Mouse (Mus musculus) limb, embryonic 14.5 days (tissue): ENCODE results near the gene Ttc26. TPM values are rescaled to one million over a fixed set of nuclear protein-coding genes. Genes with fewer than 3 reads are reported as not detected.
"Not testable (repeated sequence)": the region's sequence is repeated elsewhere in the genome, so short reads cannot be mapped to it uniquely, and the experiment has no call there.

Experiments used
- ATAC-seq: fragments of 200-750 bp; cut with Nextera tagmentation; 2 replicates; pipeline ENCODE4 v1.8.0; 2017; ENCODE audit warnings: low read depth, moderate number of reproducible peaks, moderate TSS enrichment; ENCODE audit not compliant: low FRiP score
- DNase-seq: peaks from one replicate; pipeline ENCODE4 v3.0.0-alpha.2; 2015; ENCODE audit warnings: low spot score
- H3K27ac ChIP-seq: fragments of 300-500 bp; sonication (generic); replicated peaks from 2 replicates; pipeline ENCODE4 v1.5.1; 2014; ENCODE audit warnings: low read depth, mild to moderate bottlenecking, low read length, moderate library complexity, mixed read lengths
- H3K27me3 ChIP-seq: fragments of 300-500 bp; sonication (generic); 2 replicates; pipeline ENCODE4 v1.6.1; 2014; ENCODE audit warnings: low read length, mixed read lengths; ENCODE audit not compliant: control insufficient read depth, insufficient read depth
- H3K36me3 ChIP-seq: fragments of 300-500 bp; sonication (generic); 2 replicates; pipeline ENCODE4 v1.6.1; 2014; ENCODE audit warnings: mild to moderate bottlenecking, low read length, moderate library complexity, mixed read lengths; ENCODE audit not compliant: control insufficient read depth, insufficient read depth
- H3K4me1 ChIP-seq: fragments of 300-500 bp; sonication (generic); 2 replicates; pipeline ENCODE4 v1.6.1; 2014; ENCODE audit warnings: antibody characterized with exemption, low read length, mixed read lengths; ENCODE audit not compliant: control insufficient read depth, insufficient read depth
- H3K4me2 ChIP-seq: fragments of 300-500 bp; sonication (generic); replicated peaks from 2 replicates; pipeline ENCODE4 v1.6.1; 2014; ENCODE audit warnings: low read depth, mild to moderate bottlenecking, low read length, moderate library complexity; ENCODE audit not compliant: severe bottlenecking
- H3K4me3 ChIP-seq: fragments of 300-500 bp; sonication (generic); replicated peaks from 2 replicates; pipeline ENCODE4 v1.5.1; 2014; ENCODE audit warnings: low read length
- H3K9ac ChIP-seq: fragments of 300-500 bp; sonication (generic); 2 replicates; pipeline ENCODE4 v1.6.1; 2014; ENCODE audit warnings: mild to moderate bottlenecking, low read depth, low read length, moderate library complexity; ENCODE audit not compliant: severe bottlenecking
- H3K9me3 ChIP-seq: fragments of 300-500 bp; sonication (generic); 2 replicates; pipeline ENCODE4 v1.6.1; 2016; ENCODE audit warnings: low read length; ENCODE audit not compliant: control insufficient read depth
- POLR2A ChIP-seq: fragments of 200-500 bp; IDR thresholded peaks from 2 replicates; pipeline ENCODE4 v1.8.0; 2012; ENCODE audit warnings: inconsistent platforms, mild to moderate bottlenecking, moderate library complexity, borderline replicate concordance; ENCODE audit not compliant: insufficient read depth, insufficient read length; ENCODE audit errors: extremely low read depth
- WGBS: fragments of 180-500 bp; shearing (Covaris S2); extraction: QIAGEN DNeasy Blood & Tissue Kit; methylation state at CpG from one replicate; pipeline ENCODE4 v1.1.7; 2014; 5-methylcytosine and 5-hydroxymethylcytosine counted together
- polyA plus RNA-seq, 2 experiments: library from polyadenylated mRNA; depleted of rRNA in 1 of 2; stranded (reverse) in 1 of 2; unstranded in 1 of 2; fragments of >200 nt; fragmentation: Nextera tagmentation in 1 of 2; extraction: Ambion mirVana in 1 of 2; gene quantifications; 2 replicates each; pipeline versions ENCODE4 v1.2.1 to v1.2.3; 2012 to 2014

The Ttc26 gene
- polyA plus RNA-seq, 2 experiments = 4.3 to 7.0 TPM

DNA sequence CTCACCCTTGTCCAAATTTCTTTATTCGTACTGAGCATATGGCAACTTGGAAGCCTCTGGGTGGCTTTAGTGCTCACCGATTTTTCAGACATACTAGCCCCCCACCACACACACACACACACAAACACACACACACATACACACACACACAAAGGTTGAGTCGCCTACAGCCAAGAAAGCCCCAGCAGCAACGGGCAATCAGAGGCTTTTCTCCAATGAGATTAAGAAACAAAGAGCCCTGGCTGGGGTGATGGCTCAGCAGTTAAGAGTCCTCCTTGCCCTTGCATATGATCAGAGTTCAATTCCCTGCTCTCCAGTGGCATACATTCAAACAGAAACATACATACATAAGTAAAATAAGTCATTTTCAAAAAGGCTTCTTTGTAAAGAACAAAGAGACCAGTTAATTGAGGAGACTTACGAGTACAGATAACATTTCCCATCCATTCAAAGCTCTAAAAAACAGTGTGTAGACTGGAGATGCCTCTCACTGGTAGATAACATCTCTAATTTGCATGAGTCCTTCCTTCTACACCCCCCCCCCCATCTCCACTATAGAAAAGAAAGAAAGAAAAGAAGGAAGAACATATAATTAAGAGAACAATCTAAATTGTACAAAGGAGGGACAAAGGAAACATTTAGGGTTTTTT is 23.5 kb upstream of the Ttc26 start:
- 60% methylated on average over 5 of the region's 5 CpGs for whole genome bisulfite sequencing
- no peak for DNase-seq
- Histone ChIP-seq H3K9ac (no peak overlapping the region), H3K4me3 (no peak overlapping the region), H3K4me2 (no peak overlapping the region), H3K9me3 (no peaks in the 10 kb centered on the region), H3K27ac (no peak overlapping the region), H3K36me3 (no peaks in the 10 kb centered on the region), H3K4me1 (no peaks in the 10 kb centered on the region), H3K27me3 (peaks cover 37% of the 10 kb centered on the region)
- ATAC-seq = no peak
- TF ChIP-seq POLR2A = no peak

DNA sequence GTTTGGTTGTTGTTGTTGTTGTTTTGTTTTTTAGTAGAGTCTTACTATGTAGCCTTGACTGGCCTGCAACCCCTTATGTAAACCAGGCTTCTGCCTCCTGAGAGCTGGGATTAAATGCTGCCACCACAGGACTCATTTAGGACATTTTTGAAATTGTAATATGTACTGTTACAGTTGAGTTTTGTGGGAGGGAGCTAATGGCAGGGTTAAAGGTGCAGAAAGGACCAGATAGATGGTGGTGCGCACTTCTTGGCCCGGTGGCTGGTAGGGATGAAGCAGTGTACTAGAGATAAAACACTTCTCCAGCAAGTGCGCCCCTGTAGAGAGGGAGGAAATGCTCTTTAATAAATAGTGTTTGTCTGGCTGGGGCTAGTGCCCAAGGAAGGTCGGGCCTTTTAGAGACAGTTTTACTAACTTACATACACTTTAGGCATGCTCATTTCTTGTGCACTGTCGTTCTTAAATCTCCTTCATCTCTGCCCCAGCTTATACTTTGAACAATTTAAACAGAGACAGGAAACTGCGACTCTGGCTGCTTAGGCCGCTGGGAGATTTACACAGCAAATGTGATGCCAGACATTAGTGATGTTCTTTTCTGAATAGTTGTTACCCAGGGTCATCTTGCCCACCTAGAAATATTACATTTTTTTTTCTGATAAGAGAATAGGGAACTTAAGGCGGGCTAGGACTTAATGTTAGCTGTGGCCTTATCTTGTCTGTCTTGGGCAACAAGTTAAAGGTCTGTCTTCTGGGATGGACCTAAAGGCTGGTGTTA is 22.8 kb upstream of the Ttc26 start:
- H3K9ac ChIP-seq = no peak overlapping the region
- ATAC-seq (no peak), DNase-seq (no peak)
- H3K4me3 ChIP-seq = no peak overlapping the region
- no peak overlapping the region for H3K4me2 ChIP-seq
- no peak overlapping the region for H3K27ac ChIP-seq
- no peak for TF ChIP-seq POLR2A
- 69% methylated on average over 8 of the region's 8 CpGs for WGBS
- H3K36me3 ChIP-seq = no peaks in the 10 kb centered on the region
- H3K4me1 ChIP-seq = no peaks in the 10 kb centered on the region
- H3K27me3 ChIP-seq = peaks cover 30% of the 10 kb centered on the region
- H3K9me3 ChIP-seq = no peaks in the 10 kb centered on the region

DNA sequence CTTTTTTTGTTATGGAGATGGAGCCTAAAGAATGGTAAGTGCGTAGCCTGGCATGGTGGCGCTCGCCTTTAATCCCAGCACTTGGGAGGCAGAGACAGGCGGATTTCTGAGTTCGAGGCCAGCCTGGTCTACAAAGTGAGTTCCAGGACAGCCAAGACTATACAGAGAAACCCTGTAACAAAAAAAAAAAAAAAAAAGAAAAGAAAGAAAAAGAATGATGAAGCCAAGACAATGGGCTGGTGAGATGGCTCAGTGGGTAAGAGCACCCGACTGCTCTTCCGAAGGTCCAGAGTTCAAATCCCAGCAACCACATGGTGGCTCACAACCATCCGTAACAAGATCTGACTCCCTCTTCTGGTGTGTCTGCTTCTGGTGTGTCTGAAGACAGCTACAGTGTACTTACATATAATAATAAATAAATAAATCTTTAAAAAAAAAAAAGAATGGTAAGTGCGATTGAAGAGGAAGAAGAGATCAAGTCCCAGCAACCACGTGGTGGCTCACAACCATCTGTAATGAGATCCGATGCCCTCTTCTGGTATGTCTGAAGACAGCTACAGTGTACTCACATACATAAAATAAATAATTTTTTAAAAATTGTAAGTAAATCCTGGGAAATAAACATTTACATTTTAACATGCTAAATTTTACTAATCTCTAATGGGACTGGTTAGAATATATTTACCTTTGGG is 22.1 kb upstream of the Ttc26 start:
- DNase-seq, ATAC-seq, H3K4me3 ChIP-seq, H3K4me1 ChIP-seq, H3K9ac ChIP-seq, H3K36me3 ChIP-seq, H3K27ac ChIP-seq, H3K4me2 ChIP-seq, H3K9me3 ChIP-seq: not testable (repeated sequence)
- 91% methylated on average over 10 of the region's 11 CpGs for WGBS
- H3K27me3 ChIP-seq = peaks cover 23% of the 10 kb centered on the region

DNA sequence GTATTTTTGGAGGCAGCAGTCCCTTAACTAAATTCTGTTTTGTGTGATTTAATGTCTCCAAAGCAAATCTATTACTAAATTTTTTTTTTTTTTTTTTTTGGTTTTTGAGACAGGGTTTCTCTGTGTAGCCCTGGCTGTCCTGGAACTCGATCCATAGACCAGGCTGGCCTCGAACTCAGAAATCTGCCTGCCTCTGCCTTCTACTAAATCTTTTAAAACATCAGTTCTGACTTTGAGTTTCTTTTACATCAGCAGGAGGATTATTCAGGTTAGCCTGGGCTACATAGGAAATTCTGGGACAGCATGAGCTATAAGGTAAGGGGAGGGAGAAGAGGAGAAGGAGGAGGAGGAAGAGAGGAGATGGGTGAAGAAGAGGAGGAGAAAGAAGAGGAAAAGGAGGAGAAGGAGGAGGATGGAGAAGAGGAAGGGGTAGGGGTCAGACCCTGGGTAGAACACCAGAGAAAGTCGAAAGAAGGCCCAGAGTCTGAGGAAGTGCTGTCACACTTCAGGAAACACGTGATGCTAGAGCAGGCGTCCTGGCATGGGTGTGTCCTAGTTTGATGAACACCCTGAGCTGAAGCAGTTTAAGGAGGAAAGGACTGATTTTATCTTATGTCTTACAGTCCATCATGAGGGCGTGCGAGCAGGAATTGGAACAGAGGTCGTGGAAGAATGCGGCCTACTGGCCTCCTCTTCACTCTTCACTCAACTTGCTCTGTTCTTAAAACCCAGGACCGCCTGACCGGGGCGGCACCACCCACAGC is 21.4 kb upstream of the Ttc26 start:
- no peak for DNase-seq
- Histone ChIP-seq H3K4me1 (no peaks in the 10 kb centered on the region), H3K9me3 (no peaks in the 10 kb centered on the region), H3K9ac (no peak overlapping the region), H3K27me3 (peaks cover 15% of the 10 kb centered on the region), H3K4me2 (no peak overlapping the region), H3K36me3 (no peaks in the 10 kb centered on the region), H3K27ac (no peak overlapping the region), H3K4me3 (no peak overlapping the region)
- no peak for ATAC-seq
- no peak for TF ChIP-seq POLR2A
- WGBS = 83% methylated on average over 12 of the region's 12 CpGs

DNA sequence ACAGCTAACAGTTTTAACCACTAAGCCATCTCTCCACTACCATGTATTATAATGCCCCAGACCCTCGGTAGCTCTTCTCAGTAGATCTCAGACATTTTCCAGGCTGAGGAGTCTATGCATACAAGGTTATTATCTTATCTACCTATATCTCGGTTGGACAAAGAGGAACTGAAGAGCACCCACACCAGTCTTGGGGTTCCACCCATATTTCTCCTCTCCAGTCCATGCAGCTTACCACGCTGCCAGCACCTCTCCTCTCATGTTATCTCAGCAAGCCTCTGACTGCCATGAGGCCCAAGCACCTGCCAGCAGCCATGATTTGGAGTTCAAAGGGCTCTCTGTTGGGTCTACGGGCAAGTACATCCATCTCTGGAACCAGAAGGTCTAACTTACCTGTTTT is 20.2 kb upstream of the Ttc26 start:
- DNase-seq (no peak), ATAC-seq (no peak)
- H3K27me3 ChIP-seq = peaks cover 5% of the 10 kb centered on the region
- no peaks in the 10 kb centered on the region for H3K36me3 ChIP-seq
- no peak overlapping the region for H3K4me3 ChIP-seq
- H3K4me1 ChIP-seq = no peaks in the 10 kb centered on the region
- no peak for TF ChIP-seq POLR2A
- no peaks in the 10 kb centered on the region for H3K9me3 ChIP-seq
- H3K27ac ChIP-seq = no peak overlapping the region
- no peak overlapping the region for H3K4me2 ChIP-seq
- WGBS = 75% methylated on average over 4 of the region's 4 CpGs
- H3K9ac ChIP-seq = no peak overlapping the region
